Mouse (Mus musculus) stomach, embryonic 16.5 days (tissue): Measurements from ENCODE around the gene Arl3. TPM values are rescaled to one million over a fixed set of nuclear protein-coding genes. Genes with fewer than 3 reads are reported as not detected.

Experiments
- ATAC-seq: fragments of 200-750 bp; cut with Nextera tagmentation; 2 replicates; pipeline ENCODE4 v1.8.0; 2017; ENCODE audit warnings: moderate number of reproducible peaks, moderate TSS enrichment; ENCODE audit not compliant: insufficient read depth, low FRiP score
- H3K27ac ChIP-seq: fragments of 300-500 bp; sonication (generic); 2 replicates; pipeline ENCODE4 v1.5.1; 2014; ENCODE audit warnings: low read length
- H3K27me3 ChIP-seq: fragments of 300-500 bp; sonication (generic); 2 replicates; pipeline ENCODE4 v1.6.1; 2014; ENCODE audit warnings: low read length, control low read depth, mixed read lengths; ENCODE audit not compliant: control insufficient read depth, insufficient read depth
- H3K36me3 ChIP-seq: fragments of 300-500 bp; sonication (generic); 2 replicates; pipeline ENCODE4 v1.6.1; 2014; ENCODE audit warnings: low read length; ENCODE audit not compliant: control insufficient read depth, insufficient read depth
- H3K4me1 ChIP-seq: fragments of 300-500 bp; sonication (generic); 2 replicates; pipeline ENCODE4 v1.6.1; 2014; ENCODE audit warnings: low read length, control low read depth, mixed read lengths; ENCODE audit not compliant: control insufficient read depth, insufficient read depth
- H3K4me2 ChIP-seq: fragments of 300-500 bp; sonication (generic); 2 replicates; pipeline ENCODE4 v1.6.1; 2014; ENCODE audit warnings: low read depth, low read length, mixed read lengths
- H3K4me3 ChIP-seq: fragments of 300-500 bp; sonication (generic); replicated peaks from 2 replicates; pipeline ENCODE4 v1.5.1; 2014; ENCODE audit warnings: mild to moderate bottlenecking, low read length
- H3K9ac ChIP-seq: fragments of 300-500 bp; sonication (generic); 2 replicates; pipeline ENCODE4 v1.6.1; 2014; ENCODE audit warnings: low read length
- H3K9me3 ChIP-seq: fragments of 300-500 bp; sonication (generic); replicated peaks from 2 replicates; pipeline ENCODE4 v1.6.1; 2016; ENCODE audit warnings: low read length, control low read depth; ENCODE audit not compliant: control insufficient read depth
- WGBS: fragments of 180-500 bp; shearing (Covaris S2); extraction: QIAGEN DNeasy Blood & Tissue Kit; methylation state at CpG from one replicate; pipeline ENCODE4 v1.1.7; 2014; 5-methylcytosine and 5-hydroxymethylcytosine counted together
- polyA plus RNA-seq: library from polyadenylated mRNA; unstranded; fragments of >200 nt; fragmentation: Nextera tagmentation; extraction: Ambion mirVana; gene quantifications from 2 replicates; pipeline ENCODE4 v1.2.1, GENCODE M21; 2015

Arl3 gene
- polyA plus RNA-seq, 1 experiment from 2014 or later, result 105 TPM

GRCm38 (mm10) chr19:46502069-46502455 is 70.9 kb downstream of the Arl3 start:
- Histone ChIP-seq H3K4me1 (peaks cover 27% of the 10 kb centered on the region), H3K36me3 (no peaks in the 10 kb centered on the region), H3K9ac (peak overlapping the region; percentile 99), H3K4me3 (peak overlapping the region; percentile 94), H3K27me3 (no peaks in the 10 kb centered on the region), H3K27ac (peak overlapping the region; percentile 100), H3K9me3 (no peaks in the 10 kb centered on the region), H3K4me2 (peak overlapping the region; percentile 93)
- no peak for ATAC-seq
- under 1% methylated on average over 39 of the region's 46 CpGs for WGBS

- H3K36me3 ChIP-seq, result no peaks in the 10 kb centered on the region
- peak within 1 kb of the TSS; percentile 99 for H3K9ac ChIP-seq
- no peaks in the 10 kb centered on the region for H3K27me3 ChIP-seq
- peak within 1 kb of the TSS; percentile 94 for H3K4me3 ChIP-seq
- peak within 1 kb of the TSS; percentile 93 for H3K4me2 ChIP-seq
- WGBS, result under 1% methylated on average over 62 of the region's 64 CpGs
- H3K27ac ChIP-seq, result peak within 1 kb of the TSS; percentile 100
- peak; percentile 44 for ATAC-seq
- peaks cover 22% of the 10 kb centered on the region for H3K4me1 ChIP-seq
- no peaks in the 10 kb centered on the region for H3K9me3 ChIP-seq
These were observed 71.5 kb downstream of the Arl3 start, which contains the start of gene Trim8 for GRCm38 (mm10) chr19:46501401-46502068. Gene Trim8, plus strand, starts transcription at chr19:46501702.

GRCm38 (mm10) chr19:46500581-46501341 is 72.2 kb downstream of the Arl3 start:
- peak; percentile 3 for ATAC-seq

GRCm38 (mm10) chr19:46499836-46500580 is 73.0 kb downstream of the Arl3 start:
- peak overlapping the region; percentile 99 for H3K9ac ChIP-seq
- under 1% methylated on average over 49 of the region's 52 CpGs for WGBS
- H3K27ac ChIP-seq, result peak overlapping the region; percentile 100
- peaks cover 6% of the 10 kb centered on the region for H3K4me1 ChIP-seq
- ATAC-seq, result peak; percentile 85
- no peaks in the 10 kb centered on the region for H3K9me3 ChIP-seq
- no peaks in the 10 kb centered on the region for H3K36me3 ChIP-seq
- H3K27me3 ChIP-seq, result no peaks in the 10 kb centered on the region
- peak overlapping the region; percentile 94 for H3K4me3 ChIP-seq
- peak overlapping the region; percentile 93 for H3K4me2 ChIP-seq

More at GRCm38 (mm10) chr19:46500581-46501341, 72.2 kb downstream of the Arl3 start:
- under 1% methylated on average over 47 of the region's 50 CpGs for WGBS
- Histone ChIP-seq H3K4me2 (peak overlapping the region; percentile 93), H3K4me3 (peak overlapping the region; percentile 94), H3K27ac (peak overlapping the region; percentile 100), H3K36me3 (no peaks in the 10 kb centered on the region), H3K9me3 (no peaks in the 10 kb centered on the region), H3K9ac (peak overlapping the region; percentile 99), H3K4me1 (peaks cover 14% of the 10 kb centered on the region), H3K27me3 (no peaks in the 10 kb centered on the region)

- no peaks in the 10 kb centered on the region for H3K9me3 ChIP-seq
- H3K4me2 ChIP-seq, result peak overlapping the region; percentile 54
- peaks cover 1% of the 10 kb centered on the region; the same call in 1 of the 2 replicates for H3K4me1 ChIP-seq
- H3K27me3 ChIP-seq, result no peaks in the 10 kb centered on the region
- H3K36me3 ChIP-seq, result no peaks in the 10 kb centered on the region
- ATAC-seq, result no peak
- H3K27ac ChIP-seq, result peak overlapping the region; percentile 87
- 1% methylated on average over 3 of the region's 3 CpGs for WGBS
- peak overlapping the region; percentile 68 for H3K9ac ChIP-seq
- peak overlapping the region; percentile 94 for H3K4me3 ChIP-seq
These were observed 73.5 kb downstream of the Arl3 start for GRCm38 (mm10) chr19:46499539-46499835.

GRCm38 (mm10) chr19:46497230-46497629 is 75.8 kb downstream of the Arl3 start:
- 69% methylated on average over 2 of the region's 2 CpGs for WGBS
- Histone ChIP-seq H3K27me3 (no peaks in the 10 kb centered on the region), H3K9ac (no peak overlapping the region), H3K4me3 (no peak overlapping the region), H3K4me2 (no peak overlapping the region), H3K9me3 (no peaks in the 10 kb centered on the region), H3K36me3 (no peaks in the 10 kb centered on the region), H3K27ac (no peak overlapping the region), H3K4me1 (no peaks in the 10 kb centered on the region)
- no peak for ATAC-seq

- whole genome bisulfite sequencing, result 74% methylated on average over 8 of the region's 8 CpGs
- H3K27ac ChIP-seq, result no peak overlapping the region
- no peaks in the 10 kb centered on the region for H3K27me3 ChIP-seq
- no peaks in the 10 kb centered on the region for H3K9me3 ChIP-seq
- no peak overlapping the region for H3K4me2 ChIP-seq
- ATAC-seq, result no peak
- H3K4me3 ChIP-seq, result no peak overlapping the region
- H3K36me3 ChIP-seq, result no peaks in the 10 kb centered on the region
- no peaks in the 10 kb centered on the region for H3K4me1 ChIP-seq
- H3K9ac ChIP-seq, result no peak overlapping the region
These were observed 77.9 kb downstream of the Arl3 start for GRCm38 (mm10) chr19:46495136-46495535.

GRCm38 (mm10) chr19:46490634-46491033 is 82.4 kb downstream of the Arl3 start:
- Histone ChIP-seq H3K4me2 (no peak overlapping the region), H3K4me3 (no peak overlapping the region), H3K9me3 (no peaks in the 10 kb centered on the region), H3K4me1 (peaks cover 1% of the 10 kb centered on the region; the same call in 1 of the 2 replicates), H3K36me3 (no peaks in the 10 kb centered on the region), H3K27me3 (no peaks in the 10 kb centered on the region), H3K27ac (no peak overlapping the region), H3K9ac (no peak overlapping the region)
- 11% methylated on average over 2 of the region's 2 CpGs for WGBS
- peak; percentile 52; the same call in 1 of the 2 replicates for ATAC-seq

GRCm38 (mm10) chr19:46489448-46489847 is 83.5 kb downstream of the Arl3 start:
- Histone ChIP-seq H3K4me1 (peaks cover 13% of the 10 kb centered on the region), H3K27ac (no peak overlapping the region), H3K4me3 (no peak overlapping the region), H3K36me3 (no peaks in the 10 kb centered on the region), H3K4me2 (no peak overlapping the region), H3K9me3 (no peaks in the 10 kb centered on the region), H3K9ac (no peak overlapping the region), H3K27me3 (no peaks in the 10 kb centered on the region)
- ATAC-seq, result no peak
- 90% methylated on average over 1 of the region's 1 CpGs for WGBS
